Mouse (Mus musculus): ENCODE data around the gene Arl5c. TPM values are rescaled to one million over a fixed set of nuclear protein-coding genes. Genes with fewer than 3 reads are reported as not detected.

Gene Arl5c
- polyA plus RNA-seq, 2 experiments from 2014 or later: 70.4 to 78.5 TPM

DNA sequence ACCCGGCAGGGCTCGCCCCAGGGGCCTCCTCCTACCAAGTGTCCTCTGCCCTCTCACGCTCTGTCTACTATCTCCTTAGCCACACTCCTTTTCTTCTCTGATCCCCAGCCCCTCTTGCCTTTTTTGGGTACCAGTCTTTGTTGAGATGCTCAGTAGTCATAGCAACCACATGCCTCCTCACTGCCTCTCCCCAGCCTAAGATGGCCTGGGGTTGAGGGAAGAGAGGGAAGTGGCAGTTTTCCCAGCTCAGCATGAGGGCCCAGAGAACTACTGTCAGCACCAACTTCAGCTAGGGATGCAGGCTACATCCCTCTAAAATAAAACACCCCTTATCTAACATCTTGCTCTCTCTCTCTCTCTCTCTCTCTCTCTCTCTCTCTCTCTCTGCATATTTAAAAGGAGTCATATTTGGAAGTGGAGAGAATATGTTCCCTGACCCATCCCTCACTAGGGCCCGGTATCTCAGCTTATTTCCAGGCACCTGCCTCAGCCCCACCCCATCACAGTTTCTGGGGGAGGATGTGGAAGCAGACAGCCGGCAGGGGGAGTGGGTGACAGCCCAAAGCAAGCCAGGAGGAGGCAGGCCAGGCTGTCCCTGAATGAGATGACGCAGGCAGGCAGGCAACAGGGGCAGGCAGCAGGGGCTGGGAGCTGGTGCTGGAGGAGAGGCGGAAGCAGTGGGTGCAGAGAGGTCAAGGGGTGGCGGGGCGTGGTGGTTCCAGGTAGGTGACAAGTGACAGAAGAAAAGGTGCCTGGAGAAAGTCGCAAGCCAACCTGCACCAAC lies 23.1 kb upstream of the Arl5c start:
- peak; percentile 53 for ATAC-seq

DNA sequence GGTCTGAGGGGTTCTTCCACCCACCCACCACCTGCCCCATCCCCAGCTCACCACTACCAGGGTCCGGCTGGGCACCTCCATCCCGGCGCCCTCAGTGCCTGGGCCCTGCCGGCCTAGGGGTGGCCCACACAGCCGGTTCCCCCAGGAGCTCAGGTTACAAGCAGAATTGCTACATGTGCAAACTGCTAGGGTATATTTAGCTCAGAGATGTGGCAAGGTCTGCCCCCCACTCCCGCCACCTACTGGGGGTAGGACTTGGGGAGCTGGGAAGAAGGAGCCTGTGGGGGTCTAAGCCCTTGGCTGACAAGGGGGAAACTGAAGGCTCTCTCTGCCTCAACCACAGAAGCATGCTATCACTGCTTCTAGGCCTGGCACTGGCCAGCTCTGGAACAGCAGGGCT lies 22.2 kb upstream of the Arl5c start:
- no peak for ATAC-seq

DNA sequence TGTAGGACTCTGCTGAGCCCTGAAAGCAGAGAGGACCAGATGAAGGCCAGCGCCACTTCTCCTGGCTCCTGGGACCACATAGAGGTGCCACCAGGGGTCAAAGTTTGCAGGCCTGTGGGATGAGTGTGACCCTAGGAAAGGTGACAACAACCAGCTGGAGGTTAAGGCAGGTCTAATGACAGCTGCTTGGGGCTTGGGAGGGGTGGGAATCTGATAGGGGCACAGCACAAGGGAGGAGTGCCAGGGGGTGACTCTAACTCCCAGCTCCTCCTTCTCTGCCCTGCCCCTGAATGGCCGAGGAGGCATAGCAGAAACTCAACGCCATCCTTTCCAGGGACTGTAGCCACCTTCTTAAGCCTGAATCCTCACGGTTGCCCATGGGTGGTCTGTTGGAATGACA lies 20.8 kb upstream of the Arl5c start:
- no peak for ATAC-seq

DNA sequence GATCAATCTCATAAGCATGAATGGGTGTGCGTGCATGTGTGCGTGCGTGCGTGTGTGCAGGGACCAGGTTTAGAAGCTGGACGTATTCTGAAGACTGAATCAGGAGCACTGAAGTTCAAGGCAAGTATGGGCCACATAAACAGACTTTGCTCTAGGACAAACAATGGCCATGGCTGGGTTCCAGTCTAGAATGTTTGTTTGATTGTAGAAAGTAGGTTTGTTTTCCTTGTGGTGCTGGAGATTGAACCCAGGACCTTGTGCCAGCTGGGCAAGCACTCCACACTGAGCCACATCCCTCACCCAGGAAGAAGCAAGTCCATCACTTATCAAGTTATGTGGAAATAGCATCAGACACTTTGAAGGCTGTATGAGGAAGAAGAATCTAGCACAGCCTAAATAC lies 20.2 kb upstream of the Arl5c start:
- no peak for ATAC-seq

DNA sequence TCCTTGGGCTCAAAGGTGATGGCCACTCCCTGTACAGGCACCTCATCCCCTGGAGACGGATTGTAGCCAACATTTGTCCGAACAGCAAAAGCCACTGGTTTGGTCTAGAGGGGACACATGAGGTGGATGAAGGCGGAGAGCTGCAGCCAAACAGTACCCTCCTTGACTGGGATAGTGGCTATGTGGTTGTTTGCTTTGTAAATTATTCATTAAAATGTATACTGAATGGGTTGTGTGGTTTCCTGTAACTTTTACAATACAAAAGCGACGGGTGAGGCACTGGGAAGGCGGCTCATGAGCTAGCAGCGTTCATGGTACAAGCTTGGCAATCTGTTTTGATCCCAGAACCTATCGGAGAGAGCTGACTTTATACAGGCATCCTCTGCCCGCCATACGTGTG lies 16.9 kb upstream of the Arl5c start:
- no peak for ATAC-seq

DNA sequence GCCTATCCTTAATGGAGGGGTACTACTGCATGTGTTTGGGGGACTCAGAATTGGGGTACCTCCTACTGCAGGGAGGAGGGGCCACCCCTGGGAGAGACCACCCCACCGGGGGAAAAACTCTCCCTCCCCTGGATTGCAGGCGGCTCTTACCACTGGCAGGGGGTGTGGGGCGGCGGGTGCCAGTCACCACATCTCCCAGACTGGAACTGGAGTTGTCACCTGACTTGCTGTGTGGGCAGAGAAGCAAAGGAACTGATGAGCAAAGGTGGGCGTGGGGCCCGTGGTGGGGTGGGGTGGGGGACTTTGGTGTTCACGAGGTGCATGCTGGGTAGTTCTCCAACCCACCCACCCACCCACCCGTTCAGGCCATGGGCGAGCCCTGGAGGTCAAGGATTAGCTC lies 15.7 kb upstream of the Arl5c start:
- ATAC-seq: no peak

DNA sequence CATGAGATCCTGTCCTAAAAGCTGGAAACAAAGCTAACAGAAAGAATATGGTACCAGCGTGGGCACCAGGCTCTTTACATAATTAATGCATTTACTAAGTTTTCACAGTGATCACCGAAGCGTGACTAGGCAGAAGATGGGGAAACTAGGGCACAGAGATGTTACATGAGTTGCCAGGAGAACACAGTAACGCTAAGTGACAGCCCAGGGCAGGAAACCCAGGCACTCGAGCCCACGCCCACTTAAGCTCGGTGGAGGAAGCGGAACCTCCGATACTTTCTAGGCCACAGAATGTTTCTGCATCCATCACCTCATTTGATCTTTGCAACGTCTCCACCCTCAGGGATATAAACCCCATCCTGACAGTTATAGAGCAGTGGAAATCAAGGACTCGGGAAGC lies 12.1 kb upstream of the Arl5c start:
- ATAC-seq: no peak

DNA sequence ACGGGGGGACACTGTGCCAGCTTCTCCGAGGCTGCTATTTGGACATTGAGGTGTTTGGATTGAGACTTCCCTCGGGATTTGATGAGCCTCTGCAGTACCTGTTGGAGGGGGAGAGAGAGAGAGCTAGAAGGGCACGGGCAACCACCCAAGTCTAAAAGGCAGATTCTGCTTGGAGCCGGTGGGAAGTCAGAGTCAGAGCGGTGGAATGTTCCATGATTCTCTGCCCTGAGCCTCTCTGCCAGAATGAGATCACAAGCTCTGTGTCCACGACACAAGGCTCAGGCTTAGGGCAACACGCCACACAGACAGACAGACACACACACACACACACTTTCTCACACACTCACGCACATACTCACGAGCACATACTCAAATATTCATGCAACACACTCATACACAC lies 9.7 kb upstream of the Arl5c start:
- no peak for ATAC-seq

DNA sequence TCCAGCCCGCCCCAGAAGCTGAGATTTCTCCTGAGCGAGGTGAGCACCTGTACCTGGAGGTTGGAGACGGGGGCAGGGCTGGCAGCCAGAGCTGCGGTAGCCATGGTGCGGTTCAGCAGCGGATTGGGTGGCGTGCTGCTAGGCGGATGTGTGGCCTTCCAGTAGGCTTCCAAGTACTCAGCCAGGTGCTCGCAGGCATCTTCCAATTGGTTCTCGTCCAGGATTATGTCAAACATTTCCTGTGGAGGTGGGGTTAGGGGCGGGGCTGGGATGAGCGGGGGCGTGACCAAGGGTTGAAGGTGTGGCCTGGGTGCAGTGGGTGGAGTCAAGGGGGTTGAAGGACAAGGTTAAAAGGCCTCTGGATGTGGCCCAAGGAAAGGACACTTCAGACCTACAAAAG lies 9.1 kb upstream of the Arl5c start:
- ATAC-seq: no peak

DNA sequence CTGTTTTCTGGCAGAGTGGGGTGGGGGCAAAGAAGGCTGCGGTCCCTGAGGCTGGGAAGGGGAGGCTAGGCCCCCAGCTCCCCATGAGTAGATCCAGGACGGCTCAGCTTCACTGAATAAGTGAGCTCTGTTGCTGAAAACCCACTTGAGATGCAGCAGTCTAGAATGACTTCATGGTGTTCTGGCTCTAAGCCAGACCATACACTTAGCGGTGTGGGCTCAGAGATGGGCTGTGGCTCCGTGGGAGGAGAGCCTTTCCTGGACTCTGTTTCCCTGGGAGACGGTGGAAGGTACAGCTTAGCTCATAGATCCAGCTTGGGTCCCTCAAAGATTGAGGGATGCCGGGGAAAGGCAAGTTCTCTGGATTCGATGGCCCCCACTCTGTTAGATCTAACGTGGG lies 8.2 kb upstream of the Arl5c start:
- ATAC-seq: no peak

DNA sequence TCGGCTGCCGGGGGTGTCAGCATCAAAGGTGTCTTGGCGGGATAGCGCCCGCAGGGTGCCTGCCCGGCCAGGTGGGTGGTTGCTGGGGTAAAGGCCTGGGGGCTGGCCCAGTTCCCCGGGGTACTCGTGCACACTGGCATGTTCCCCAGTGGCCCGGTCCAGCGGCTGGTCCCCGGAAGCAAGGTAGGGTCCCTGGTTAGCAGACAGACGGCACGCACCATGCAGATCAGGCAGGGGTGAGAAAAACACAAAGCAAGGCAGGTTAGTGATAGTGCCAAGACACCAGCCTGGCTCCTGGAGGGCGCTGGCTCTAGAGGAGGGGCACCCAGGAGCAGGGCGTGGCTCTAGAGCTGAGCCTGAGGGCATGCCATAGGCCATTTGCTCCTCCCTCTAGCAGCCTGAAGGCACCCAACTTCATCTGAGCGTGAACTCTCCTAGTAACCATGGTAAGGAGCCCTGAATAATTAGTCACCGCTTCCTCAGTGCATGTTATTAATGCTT lies 7.2 kb upstream of the Arl5c start:
- ATAC-seq: no peak

DNA sequence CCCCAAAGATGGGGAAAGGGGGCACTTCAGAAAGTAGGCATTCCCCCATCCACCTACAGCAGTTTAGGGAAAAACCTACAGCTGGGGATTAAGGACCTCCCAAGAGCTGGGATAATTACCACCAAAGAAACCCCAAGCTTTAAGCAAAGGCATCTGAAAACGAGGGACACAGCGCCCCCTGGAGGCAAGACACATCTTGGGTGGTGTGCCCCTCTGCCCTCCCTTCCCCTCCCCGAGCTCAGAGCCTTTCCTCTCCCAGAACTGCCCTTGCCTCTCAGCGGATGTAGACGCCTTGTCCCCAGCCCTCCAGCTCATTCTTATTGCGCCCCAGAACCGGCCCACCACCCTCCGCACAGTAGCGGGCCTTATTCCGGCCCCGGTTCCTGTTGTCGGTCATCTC lies 6.6 kb upstream of the Arl5c start:
- no peak for ATAC-seq

DNA sequence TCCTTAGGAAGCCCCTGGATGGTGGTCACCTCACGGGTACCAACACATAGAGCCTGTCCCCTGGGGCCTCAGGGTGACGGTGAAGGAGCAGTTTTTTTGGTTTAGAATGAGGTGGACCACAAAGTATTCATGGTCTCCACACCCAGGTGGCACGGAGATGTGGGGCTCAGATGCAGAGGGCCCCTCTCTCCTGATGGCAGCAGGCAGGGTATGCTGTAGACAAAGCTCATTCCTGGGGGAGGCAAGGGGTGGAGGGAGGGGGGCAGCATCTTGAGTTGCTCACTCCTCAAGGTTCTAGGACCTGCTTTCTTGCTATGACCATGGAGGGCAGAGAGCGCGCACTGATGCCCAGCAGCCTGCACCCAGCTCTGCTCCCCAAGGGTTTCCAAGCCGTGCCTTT lies 6.0 kb upstream of the Arl5c start:
- ATAC-seq: no peak

DNA sequence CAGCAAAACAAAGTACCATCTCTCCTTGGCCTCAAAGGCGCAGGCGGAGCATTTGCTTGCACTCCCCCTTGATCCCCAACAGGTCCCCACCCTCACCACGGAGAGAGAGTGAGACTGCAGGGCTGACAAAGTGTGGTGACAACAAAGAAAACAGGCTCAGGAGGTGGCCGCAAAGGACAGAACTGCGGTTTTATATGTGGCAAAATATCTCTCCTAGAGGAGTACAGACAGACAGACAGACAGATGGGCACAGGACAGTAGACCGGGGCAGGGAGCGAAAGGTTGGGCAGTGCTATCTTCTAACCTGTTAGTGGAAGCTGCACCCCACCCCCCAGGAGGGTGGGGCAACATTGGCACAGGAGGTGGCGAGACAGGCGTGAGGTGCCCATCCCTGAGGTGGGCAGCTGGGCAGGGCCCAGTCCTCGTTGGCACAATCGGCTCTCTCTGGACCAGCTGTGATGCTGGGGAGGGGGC lies 5.4 kb upstream of the Arl5c start:
- ATAC-seq: no peak

DNA sequence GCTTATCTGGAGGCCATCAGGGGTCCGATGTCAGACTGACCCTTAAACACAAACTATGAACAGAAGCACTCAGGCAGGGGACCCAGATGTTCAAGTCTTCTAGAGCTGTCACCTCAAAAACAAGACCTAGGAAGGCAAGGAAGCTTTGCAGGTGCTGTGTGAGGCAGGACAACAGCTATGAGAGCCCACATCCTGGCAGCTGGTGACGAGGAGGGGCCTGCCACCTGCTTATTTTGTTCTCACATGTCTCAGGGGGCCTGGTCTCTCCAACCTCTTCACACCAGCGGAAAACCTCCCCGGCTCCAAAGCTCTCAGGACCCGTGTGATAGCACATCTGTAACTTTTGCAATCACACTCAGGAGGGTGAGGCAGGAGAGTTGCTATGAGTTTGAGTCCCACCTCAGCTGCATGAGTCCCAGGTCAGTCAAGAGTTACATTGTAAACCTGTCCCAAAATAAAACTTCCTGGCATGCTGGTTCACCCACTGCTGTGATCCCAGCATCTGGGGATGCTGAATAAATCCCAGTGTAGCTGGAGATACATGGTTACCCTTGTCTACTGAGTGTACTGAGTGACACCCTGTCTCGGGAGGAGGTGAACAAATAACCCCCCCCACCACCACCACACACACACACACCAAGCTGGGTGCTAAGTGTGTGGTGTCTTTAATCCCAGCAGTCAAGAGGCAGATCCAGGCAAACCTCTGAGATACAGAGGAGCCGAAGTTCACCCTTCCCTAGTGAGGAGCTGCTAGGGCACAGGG lies 4.6 kb upstream of the Arl5c start:
- ATAC-seq: peak; percentile 55

DNA sequence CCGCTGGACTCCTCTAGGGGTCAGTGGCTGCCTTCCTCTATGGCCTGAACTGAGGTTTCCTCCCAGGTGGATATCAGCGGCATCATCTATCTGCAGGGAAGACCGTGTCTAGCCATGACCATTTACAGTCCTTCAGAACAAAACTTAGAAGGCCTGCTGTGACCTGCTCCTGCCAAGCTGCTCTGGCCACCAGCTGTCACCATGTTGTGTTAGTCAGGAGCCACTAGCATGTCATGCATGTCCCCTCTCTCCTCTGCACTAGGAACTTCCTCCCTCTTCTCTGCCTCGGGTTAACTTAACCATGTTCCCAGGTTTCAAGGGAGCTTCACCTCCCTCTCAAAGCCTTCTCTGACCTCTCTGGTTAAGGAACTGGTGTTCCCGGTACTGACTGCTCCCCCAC lies 3.8 kb upstream of the Arl5c start:
- no peak for ATAC-seq

DNA sequence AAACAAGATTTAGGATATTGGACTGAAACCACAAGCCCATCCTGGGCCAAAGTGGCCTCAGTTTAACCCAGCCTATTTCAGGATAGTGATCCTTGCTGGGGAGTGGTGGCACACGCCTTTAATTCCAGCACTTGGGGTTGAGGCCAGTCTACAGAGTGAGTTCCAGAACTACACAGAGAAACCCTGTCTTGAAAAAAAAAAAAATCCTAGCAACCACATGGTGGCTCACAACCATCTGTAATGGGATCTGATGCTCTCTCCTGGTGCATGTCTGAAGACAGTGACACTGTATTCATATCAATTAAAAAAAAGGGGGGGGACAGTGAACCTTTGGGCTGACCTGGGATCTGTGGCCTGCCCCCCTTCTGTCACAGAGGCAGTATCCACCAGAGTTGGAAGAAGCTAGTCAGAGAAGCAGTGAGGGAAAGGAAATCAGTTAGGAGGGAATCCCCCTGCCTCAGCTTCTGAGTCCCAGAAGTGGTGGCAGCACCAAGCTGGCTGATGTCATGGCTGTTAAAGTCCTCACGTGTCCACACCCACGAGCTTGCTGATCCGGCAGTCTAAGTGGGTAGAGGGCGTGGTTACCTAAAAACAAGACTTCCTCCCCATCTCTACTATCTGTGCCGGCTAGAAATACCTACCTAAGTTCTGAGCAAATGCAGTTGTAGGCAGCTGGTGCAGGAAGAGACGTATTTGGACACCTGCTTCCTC lies 3.1 kb upstream of the Arl5c start:
- peak; percentile 75 for ATAC-seq

DNA sequence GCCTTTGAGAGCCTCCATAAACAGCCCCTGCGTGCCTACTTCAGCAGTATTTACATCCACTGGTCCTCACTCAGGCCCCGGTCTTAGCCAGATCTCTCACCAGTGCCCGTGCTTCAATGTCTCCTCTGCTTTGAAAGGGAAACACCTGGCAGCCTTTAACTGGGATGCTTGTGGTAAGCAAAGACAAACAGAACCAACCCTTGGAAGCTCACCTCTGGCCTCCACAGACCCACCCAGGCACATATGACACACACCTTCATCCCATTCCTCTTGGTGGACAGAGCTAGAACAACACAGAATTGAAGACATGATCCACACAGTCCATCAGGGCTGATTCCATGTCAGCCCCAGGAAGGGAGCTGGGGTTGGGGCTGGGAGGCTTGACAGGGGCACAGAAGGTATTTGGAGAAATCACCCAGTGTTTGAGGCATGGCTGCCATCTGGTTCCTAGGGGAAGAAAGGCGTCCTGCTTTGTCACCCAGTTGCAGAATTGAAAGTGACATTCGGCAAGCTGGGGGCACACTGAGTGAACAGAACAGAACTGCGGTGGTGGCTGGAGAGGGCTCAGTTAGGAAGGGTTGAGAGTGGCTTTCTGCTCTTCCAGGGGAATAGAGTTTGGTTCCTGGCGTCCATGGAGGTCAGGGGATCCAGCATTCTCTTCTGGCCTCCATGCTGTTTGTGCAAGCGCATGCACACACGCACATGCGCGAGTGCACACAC lies 2.3 kb upstream of the Arl5c start:
- no peak for ATAC-seq

DNA sequence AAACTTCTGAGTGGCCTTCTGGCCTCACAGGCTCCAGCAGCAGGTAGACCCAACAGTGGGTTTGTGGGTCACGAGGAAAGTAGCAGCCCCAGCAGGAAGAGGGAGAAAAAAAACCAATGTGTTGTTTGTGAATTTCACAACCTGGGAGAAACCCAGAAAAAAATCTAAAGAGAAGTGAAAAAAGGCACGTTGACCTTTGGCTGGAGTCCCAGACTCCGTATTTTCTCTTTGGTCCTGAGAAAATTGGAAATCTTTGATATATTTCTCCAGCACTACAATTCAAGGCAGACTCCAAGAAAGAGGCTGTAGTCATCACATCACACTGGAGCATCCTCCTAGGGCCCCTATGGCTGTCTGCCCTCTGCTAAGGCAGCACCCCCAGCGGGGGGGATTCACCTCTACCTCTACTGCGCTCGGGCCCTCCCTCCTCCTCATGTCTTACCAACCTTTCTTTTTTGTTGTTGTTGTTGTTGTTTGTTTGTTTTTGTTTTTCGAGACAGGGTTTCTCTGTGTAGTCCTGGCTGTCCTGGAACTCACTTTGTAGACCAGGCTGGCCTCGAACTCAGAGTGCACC lies 1.5 kb upstream of the Arl5c start:
- ATAC-seq: no peak

DNA sequence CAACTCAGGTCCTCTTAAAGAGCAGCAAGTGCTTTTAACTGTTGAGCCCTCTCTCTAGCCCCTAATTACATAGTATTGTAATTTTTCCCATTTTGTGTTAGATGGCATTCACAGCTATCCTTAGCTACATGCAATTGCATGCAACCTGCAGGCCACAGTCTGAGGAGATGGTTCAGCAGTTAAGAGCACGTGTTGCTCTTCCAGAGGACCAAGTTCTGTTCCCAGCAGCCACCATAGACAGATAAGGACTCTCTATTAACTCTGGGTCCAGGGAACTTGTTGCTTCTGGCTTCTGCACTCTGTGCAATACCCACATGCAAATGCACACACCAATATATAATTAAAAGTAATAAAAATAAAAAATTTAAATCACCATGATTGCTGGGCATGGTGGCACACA lies 710 bp upstream of the Arl5c start:
- ATAC-seq: no peak

DNA sequence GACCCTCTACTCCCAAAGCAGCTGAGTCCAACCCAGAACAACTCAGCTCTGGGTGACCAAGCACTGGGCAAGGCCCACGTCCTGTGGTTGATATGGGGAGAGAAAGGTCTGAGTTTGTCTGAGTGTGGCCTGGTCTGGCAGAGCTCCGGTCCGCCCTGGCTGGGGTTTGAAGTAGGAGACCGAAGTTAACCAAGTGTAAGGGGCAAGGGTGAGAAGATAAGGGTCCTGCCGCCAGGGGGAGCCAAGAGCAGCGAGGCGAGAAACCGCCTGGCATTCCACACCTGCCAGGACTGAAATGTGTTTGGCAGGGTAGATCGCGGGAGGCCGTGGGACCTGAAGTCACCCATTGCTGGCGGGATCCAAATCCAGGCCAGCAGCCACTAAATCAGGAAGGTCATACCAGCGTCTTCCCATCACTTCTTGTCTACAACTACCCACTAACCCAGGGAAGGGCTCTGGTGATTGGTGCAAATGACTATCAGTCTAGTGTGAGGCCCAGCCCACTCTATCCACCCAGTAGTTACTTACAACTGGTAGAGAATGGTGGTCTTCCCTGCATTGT lies 1.4 kb downstream of the Arl5c start:
- no peak for ATAC-seq

DNA sequence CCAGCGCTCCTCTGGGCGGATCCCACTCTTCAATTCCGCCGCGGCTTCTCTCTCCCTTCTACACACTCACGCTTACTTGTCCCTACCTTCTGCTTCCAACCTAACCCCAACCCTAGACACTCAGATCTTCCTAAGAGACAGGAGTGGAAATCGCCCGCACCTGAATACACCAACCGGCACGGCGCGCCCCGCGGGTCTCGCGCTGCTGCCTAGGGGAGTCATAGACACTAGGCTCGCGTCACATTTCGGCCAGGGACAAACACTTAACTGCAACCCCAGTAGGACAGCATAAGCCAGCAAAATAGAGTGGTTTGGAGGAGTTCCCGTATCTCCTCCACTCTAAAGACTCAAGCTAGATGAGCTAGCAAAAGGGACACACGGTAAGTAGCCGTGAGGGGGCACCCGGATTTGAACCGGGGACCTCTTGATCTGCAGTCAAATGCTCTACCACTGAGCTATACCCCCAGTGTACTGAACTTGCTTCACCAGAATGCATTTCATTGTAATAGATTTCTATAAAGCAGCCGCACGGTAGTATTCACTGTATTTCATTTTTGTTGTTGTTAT lies 7.4 kb downstream of the Arl5c start:
- peak; percentile 72 for ATAC-seq
